Mouse (Mus musculus): ENCODE data around the gene Fgf22. TPM values are rescaled to one million over a fixed set of nuclear protein-coding genes. Genes with fewer than 3 reads are reported as not detected.

Fgf22 gene
- polyA plus RNA-seq, 1 experiment, result not detected

DNA sequence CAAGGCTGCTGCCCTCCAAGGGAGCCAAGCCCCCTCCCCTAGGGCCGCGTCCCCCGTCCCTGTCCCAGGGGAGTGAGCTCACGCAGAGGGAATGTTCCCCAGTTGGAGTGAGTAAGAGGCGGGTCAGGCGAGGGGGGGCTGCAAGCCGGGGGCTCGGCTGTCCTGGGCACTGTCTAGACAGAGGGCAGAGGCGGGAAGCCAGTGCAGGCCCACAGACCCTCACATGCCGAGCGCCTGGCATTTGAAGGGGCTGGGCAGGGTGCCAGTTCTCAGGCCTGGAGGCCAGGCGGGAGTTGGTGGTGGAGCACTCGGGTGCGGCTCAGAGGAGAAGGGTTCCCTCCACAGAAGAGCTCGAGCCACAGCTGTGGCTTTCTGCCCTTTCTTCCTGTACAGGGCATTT is 23.1 kb downstream of the Fgf22 start:
- no peaks in the 10 kb centered on the region for H3K27me3 ChIP-seq (ENCODE audit: control insufficient read depth, insufficient read depth, low read length)
- peak overlapping the region; percentile 28; the same call in 1 of the 2 replicates for H3K4me3 ChIP-seq (ENCODE audit: low read depth, low read length)
- TF ChIP-seq POLR2A (IDR thresholded peaks at IDR 0.05; ENCODE audit: low read depth, low read length) (no peak), CTCF (IDR thresholded peaks at IDR 0.05; ENCODE audit: extremely low read depth, insufficient read length, insufficient replicate concordance, low read depth, low read length) (no peak)
- no peaks in the 10 kb centered on the region for H3K36me3 ChIP-seq (ENCODE audit: control insufficient read depth, insufficient read depth, low read length)
- peaks cover 17% of the 10 kb centered on the region for H3K4me1 ChIP-seq (ENCODE audit: control insufficient read depth, insufficient read depth, insufficient read length, low read length)
- 11% methylated on average over 15 of the region's 15 CpGs for WGBS
- H3K27ac ChIP-seq (ENCODE audit: insufficient read depth, low read depth, low read length), result 0 out of 2 replicates have a peak overlapping the region, but pooled peaks have one; percentile 10

DNA sequence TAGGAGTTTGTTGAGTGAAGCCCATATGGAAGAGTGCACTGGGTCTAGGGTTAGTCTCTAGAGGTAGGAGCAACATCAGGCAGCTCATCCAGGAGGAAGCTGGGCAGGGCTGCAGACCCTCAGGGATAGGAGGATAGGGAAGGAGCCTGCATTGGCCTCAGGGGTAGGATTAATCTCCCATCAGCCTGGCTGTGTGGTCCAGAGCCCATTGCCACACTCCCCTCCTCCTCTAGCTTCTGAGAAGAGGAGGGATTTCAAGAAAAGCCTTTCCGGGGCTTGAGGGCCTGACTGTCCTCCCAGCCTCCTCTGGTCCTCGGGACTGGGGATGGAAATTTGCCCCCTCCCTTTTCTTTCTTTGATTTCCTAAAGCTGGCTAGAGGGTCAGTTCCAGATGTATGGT is 24.3 kb downstream of the Fgf22 start:
- 42% methylated on average over 2 of the region's 2 CpGs for WGBS
- Histone ChIP-seq H3K4me1 (ENCODE audit: control insufficient read depth, insufficient read depth, insufficient read length, low read length) (peaks cover 17% of the 10 kb centered on the region), H3K27ac (ENCODE audit: insufficient read depth, low read depth, low read length) (no peak overlapping the region)

DNA sequence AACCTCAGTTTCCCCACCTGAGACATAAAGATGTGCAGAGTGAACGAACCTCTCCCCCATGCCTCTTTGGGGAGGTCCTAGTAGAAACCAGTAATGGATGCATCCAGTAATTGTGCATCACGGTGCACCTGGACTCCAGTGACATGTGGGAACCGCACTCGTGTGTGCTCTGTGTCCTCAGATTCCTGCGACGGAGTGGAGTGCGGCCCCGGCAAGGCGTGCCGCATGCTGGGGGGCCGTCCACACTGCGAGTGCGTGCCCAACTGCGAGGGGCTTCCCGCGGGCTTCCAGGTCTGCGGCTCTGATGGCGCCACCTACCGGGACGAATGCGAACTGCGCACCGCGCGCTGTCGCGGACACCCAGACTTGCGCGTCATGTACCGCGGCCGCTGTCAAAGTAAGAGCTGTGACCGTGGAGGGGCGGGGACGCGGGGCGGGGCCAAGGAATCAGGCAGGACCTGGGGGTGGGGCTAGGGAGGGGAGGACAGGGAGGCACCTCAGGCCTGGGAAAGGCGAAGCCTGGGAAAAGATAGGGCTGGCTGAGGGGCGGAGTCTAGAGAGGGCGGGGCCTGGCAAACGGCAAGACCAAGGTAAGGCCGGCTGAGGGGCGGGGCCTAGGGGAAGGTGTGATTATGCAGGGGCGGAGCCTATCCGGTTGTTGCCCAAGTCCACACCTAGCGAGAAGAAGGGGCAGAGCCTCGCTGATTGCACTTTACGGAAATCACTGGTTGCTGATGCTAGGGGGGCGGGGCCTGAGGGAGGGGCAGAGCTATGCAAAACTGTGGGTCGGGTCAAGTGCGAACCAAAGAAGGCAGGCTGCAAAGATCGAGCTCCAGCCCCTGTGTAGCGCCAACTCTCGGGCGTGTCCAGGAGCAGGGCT is 25.1 kb downstream of the Fgf22 start:
- Histone ChIP-seq H3K4me3 (ENCODE audit: low read depth, low read length) (peak overlapping the region; percentile 58), H3K27ac (ENCODE audit: insufficient read depth, low read depth, low read length) (peak overlapping the region; percentile 39)

More for the DNA sequence above, 24.3 kb downstream of the Fgf22 start:
- Histone ChIP-seq H3K36me3 (ENCODE audit: control insufficient read depth, insufficient read depth, low read length) (no peaks in the 10 kb centered on the region), H3K4me3 (ENCODE audit: low read depth, low read length) (no peak overlapping the region), H3K27me3 (ENCODE audit: control insufficient read depth, insufficient read depth, low read length) (no peaks in the 10 kb centered on the region)
- TF ChIP-seq CTCF (IDR thresholded peaks at IDR 0.05; ENCODE audit: extremely low read depth, insufficient read length, insufficient replicate concordance, low read depth, low read length) (no peak), POLR2A (IDR thresholded peaks at IDR 0.05; ENCODE audit: low read depth, low read length) (no peak)

DNA sequence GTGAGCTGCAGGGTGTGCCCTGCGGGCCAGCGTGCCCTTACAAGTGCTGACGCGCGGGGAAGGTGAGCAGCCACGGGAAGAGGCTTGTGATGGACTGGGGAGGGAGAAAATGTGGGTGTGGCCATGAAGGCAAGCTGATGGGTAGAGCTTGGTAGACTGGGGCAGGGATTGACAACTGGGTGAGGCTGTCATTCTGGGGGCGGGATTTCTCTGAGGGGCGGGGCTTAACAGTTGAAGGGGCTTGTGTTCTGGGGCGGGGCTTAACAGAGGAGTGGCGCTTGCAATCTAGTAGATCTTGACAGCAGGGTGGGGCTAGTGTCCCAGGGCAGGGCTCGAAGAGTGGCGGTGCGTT is 25.8 kb downstream of the Fgf22 start:
- no peaks in the 10 kb centered on the region for H3K27me3 ChIP-seq (ENCODE audit: control insufficient read depth, insufficient read depth, low read length)
- WGBS, result 1% methylated on average over 13 of the region's 13 CpGs
- no peak for TF ChIP-seq POLR2A (IDR thresholded peaks at IDR 0.05; ENCODE audit: low read depth, low read length)
- TF ChIP-seq CTCF (IDR thresholded peaks at IDR 0.05; ENCODE audit: extremely low read depth, insufficient read length, insufficient replicate concordance, low read depth, low read length), result no peak
- H3K36me3 ChIP-seq (ENCODE audit: control insufficient read depth, insufficient read depth, low read length), result no peaks in the 10 kb centered on the region
- H3K4me3 ChIP-seq (ENCODE audit: low read depth, low read length), result peak overlapping the region; percentile 58
- peaks cover 17% of the 10 kb centered on the region for H3K4me1 ChIP-seq (ENCODE audit: control insufficient read depth, insufficient read depth, insufficient read length, low read length)
- peak overlapping the region; percentile 39 for H3K27ac ChIP-seq (ENCODE audit: insufficient read depth, low read depth, low read length)

More for the DNA sequence above, 25.1 kb downstream of the Fgf22 start:
- Histone ChIP-seq H3K36me3 (ENCODE audit: control insufficient read depth, insufficient read depth, low read length) (no peaks in the 10 kb centered on the region), H3K27me3 (ENCODE audit: control insufficient read depth, insufficient read depth, low read length) (no peaks in the 10 kb centered on the region), H3K4me1 (ENCODE audit: control insufficient read depth, insufficient read depth, insufficient read length, low read length) (peaks cover 17% of the 10 kb centered on the region)
- 2% methylated on average over 55 of the region's 55 CpGs for WGBS
- TF ChIP-seq POLR2A (IDR thresholded peaks at IDR 0.05; ENCODE audit: low read depth, low read length) (peak; percentile 3; the same call in 1 of the 2 replicates), CTCF (IDR thresholded peaks at IDR 0.05; ENCODE audit: extremely low read depth, insufficient read length, insufficient replicate concordance, low read depth, low read length) (peak; percentile 86)

DNA sequence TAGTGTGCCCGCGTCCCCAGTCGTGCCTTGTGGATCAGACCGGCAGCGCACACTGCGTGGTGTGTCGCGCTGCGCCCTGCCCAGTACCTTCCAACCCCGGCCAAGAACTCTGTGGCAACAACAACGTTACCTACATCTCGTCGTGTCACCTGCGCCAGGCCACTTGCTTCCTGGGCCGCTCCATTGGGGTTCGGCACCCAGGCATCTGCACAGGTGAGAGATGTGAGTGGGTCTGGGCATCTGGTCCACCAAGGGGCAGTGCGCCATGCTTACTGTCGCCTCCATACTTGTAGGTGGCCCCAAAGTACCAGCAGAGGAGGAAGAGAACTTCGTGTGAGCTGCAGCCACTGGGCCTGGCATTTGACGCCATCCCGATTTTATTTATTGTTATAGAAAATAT is 26.3 kb downstream of the Fgf22 start:
- no peaks in the 10 kb centered on the region for H3K36me3 ChIP-seq (ENCODE audit: control insufficient read depth, insufficient read depth, low read length)
- H3K27ac ChIP-seq (ENCODE audit: insufficient read depth, low read depth, low read length), result peak overlapping the region; percentile 26; the same call in 1 of the 2 replicates
- H3K4me3 ChIP-seq (ENCODE audit: low read depth, low read length), result peak overlapping the region; percentile 58
- H3K4me1 ChIP-seq (ENCODE audit: control insufficient read depth, insufficient read depth, insufficient read length, low read length), result peaks cover 17% of the 10 kb centered on the region
- 25% methylated on average over 21 of the region's 21 CpGs for WGBS
- H3K27me3 ChIP-seq (ENCODE audit: control insufficient read depth, insufficient read depth, low read length), result no peaks in the 10 kb centered on the region
- no peak for TF ChIP-seq CTCF (IDR thresholded peaks at IDR 0.05; ENCODE audit: extremely low read depth, insufficient read length, insufficient replicate concordance, low read depth, low read length)
- TF ChIP-seq POLR2A (IDR thresholded peaks at IDR 0.05; ENCODE audit: low read depth, low read length), result no peak

DNA sequence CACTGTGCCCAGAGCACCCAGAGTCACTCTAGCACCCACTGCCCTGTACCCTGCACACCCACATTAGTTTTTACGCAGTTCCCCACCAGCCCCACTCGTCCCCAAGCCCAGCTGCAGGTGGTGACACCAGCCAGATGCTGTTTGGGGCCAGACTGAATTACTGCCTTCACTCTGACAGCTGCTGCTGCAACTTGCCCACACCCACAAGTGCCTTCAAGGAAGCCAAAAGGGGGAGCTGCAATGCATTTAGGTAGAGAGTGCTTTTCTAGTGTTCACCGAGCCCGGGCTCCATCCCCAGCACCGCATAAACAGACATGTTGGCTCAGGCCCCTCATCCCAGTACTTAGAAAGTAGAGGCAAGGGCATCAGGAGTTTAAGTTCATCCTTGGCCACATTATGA is 27.1 kb downstream of the Fgf22 start:
- Histone ChIP-seq H3K4me1 (ENCODE audit: control insufficient read depth, insufficient read depth, insufficient read length, low read length) (peaks cover 17% of the 10 kb centered on the region), H3K27ac (ENCODE audit: insufficient read depth, low read depth, low read length) (no peak overlapping the region), H3K27me3 (ENCODE audit: control insufficient read depth, insufficient read depth, low read length) (no peaks in the 10 kb centered on the region), H3K4me3 (ENCODE audit: low read depth, low read length) (no peak overlapping the region), H3K36me3 (ENCODE audit: control insufficient read depth, insufficient read depth, low read length) (no peaks in the 10 kb centered on the region)
- no peak for TF ChIP-seq CTCF (IDR thresholded peaks at IDR 0.05; ENCODE audit: extremely low read depth, insufficient read length, insufficient replicate concordance, low read depth, low read length)
- no peak for TF ChIP-seq POLR2A (IDR thresholded peaks at IDR 0.05; ENCODE audit: low read depth, low read length)
- 69% methylated on average over 5 of the region's 5 CpGs for WGBS

DNA sequence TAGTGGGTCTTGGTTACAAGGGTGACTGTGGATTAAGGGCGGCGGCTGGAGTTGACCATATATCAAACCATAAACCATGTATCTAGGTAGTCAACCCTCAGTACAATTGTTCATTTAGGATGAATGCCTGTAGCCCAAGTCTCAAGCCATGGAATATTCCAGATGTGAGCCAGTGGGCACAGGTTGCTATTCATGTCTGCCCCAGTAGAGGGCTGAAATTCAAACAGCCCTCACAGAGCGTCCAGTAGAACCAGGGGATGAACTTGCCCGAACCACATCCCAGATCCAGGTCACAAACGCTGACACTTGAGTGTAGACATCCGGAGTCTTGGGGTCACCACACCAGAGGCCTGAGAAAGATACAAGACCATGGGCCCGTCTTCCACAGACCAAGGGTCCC is 28.2 kb downstream of the Fgf22 start:
- WGBS, result 61% methylated on average over 7 of the region's 7 CpGs
- Histone ChIP-seq H3K27me3 (ENCODE audit: control insufficient read depth, insufficient read depth, low read length) (no peaks in the 10 kb centered on the region), H3K36me3 (ENCODE audit: control insufficient read depth, insufficient read depth, low read length) (no peaks in the 10 kb centered on the region), H3K27ac (ENCODE audit: insufficient read depth, low read depth, low read length) (no peak overlapping the region), H3K4me1 (ENCODE audit: control insufficient read depth, insufficient read depth, insufficient read length, low read length) (peaks cover 12% of the 10 kb centered on the region), H3K4me3 (ENCODE audit: low read depth, low read length) (no peak overlapping the region)
- TF ChIP-seq CTCF (IDR thresholded peaks at IDR 0.05; ENCODE audit: extremely low read depth, insufficient read length, insufficient replicate concordance, low read depth, low read length) (peak; percentile 23; the same call in 1 of the 2 replicates), POLR2A (IDR thresholded peaks at IDR 0.05; ENCODE audit: low read depth, low read length) (no peak)

Measured in small intestine, adult 2 months (tissue).